Mouse (Mus musculus) urinary bladder, postnatal 10 days (tissue): ENCODE measurements around the gene Apoa5.

Experiments used
- DNase-seq: peaks from one replicate; pipeline ENCODE4 v3.0.0; 2022; ENCODE audit warnings: low spot score

The Apoa5 gene

DNA sequence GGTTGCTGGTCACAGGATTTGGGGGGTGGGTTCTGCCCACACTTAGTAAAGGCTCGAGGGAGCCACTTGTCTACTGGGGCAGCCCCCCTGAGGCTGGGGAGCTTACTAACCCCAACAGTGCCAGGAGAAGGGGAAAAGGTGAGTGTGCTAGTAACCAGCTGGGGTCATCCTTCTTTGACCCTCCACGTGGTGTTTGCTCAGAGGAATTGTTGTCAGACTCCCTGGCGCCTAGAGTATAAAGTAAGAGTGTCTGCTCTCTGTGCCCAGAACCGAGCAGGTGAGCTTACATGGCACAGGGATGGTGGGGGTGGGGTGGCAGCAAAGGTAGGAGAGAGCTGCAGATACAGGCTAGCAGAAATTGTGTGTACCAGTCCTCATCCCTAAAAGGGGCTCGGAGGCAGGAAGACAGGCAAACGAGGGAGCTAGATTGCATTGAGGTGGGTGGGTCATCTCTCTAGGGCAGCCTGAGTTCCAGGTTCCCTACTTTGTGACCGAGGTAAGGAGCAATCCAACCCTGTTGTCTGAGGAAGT lies at the start of gene Apoa5:
Gene Apoa5, plus strand, starts transcription at position 291 of the 531 bp plus-strand sequence.
- DNase-seq: no peak

DNA sequence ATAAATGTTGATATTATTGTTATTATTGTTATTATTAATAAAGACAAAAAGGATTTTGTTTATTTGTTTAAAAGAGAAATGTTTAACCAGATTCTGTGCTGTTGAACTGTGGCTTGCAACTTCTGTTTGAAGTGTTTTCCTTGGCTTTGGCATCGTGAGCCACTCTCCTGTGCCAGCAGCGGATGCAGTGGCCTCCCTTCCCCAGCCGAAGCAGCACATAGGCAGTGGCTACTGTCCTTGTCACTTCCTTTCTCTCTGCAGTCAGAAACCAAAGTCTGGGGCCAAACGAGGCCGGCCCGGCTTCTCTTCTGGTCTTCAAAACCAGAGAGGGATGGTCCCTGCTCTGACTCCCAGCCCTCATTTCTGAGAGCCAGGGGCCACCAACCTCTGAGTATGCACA lies 45.3 kb upstream of the Apoa5 start:
- no peak for DNase-seq

DNA sequence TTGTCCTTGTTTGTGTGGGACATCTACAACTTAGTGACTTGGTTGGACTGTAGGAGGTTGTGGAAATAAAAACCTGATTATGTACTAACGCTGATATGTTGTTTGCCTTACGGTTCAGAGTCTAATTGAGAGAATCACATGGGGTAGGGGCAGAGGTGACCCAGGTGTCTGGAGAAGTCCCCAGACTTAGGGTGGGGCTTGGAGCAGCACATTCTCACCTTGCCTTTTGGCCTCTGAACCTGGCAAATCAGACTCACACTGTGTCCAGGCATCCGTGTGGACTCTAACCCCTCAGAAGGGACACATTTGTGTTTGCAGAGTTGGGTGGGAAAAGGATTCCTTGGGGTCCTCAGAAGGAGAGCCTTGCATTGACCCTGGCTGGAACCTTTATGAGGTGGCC lies 44.3 kb upstream of the Apoa5 start:
- no peak for DNase-seq

DNA sequence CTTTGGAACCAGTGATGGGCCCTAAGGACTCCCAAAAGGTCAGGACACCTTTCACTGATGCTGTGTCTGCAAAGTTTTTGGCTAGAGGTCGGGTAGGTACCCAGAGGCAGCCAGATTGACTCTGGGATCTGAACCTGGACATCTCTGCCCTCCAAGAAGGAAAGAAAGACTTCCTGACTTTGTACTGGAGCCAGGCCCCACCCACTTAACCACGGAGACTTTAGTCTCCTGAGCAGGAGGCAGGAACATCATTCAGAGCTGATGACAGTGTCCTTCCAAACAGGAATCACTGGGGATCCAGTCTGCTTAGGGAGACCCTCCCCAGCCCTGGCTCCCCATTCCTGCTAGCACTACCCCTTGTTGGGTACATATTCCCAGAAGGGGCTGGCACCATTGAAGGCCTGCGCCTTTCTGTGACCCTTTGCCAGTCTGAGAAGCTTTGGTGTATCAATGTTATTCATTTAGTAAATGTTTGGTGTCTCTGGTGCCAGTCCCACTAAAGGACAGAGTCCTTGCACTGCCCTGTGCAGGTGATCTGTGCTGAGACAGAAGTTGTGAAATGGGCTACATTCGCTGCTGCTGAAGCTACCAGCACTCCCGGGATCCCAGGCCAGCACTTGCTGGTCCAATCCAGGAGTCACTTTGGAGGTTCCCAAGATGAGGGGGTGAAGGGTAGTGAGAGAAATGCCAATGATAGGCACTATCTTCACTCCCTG lies 43.3 kb upstream of the Apoa5 start:
- no peak for DNase-seq

- DNase-seq: no peak
Measured at GRCm38 (mm10) chr9:46227064-46227614, 41.3 kb upstream of the Apoa5 start.

GRCm38 (mm10) chr9:46228491-46228890 lies 39.9 kb upstream of the Apoa5 start, which contains the start of gene Apoa1:
Gene Apoa1, plus strand, starts transcription at chr9:46228580.
- no peak for DNase-seq

- DNase-seq: peak; percentile 41
Measured at GRCm38 (mm10) chr9:46229573-46230449, 38.6 kb upstream of the Apoa5 start.

DNA sequence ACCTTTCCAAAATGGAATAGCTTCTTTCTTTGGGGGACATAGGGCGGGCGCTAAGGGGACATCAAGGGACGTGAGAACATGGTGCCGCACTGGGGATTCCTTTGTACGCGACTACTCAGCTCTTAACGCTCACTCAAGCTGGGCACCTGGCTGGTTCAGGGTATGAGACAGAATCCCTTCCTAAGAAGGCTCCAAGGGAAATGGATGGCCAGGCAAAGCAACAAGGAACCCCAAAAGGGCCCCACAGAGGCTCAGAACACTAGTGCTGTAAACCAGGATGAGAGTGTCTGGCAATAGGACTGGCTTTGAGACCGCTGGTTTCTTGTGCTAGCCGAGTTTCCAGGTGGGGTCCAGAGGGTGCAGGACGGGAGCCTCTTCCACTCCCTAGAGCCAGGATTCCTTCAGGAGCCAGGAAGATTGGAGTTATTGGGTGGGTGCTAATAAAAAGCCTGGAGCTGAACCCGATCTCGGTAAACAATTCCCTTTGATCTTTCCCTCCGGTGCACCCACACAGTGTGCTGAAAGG lies 37.9 kb upstream of the Apoa5 start:
- no peak for DNase-seq

- no peak for DNase-seq
Measured at GRCm38 (mm10) chr9:46235196-46235595, 33.2 kb upstream of the Apoa5 start.

DNA sequence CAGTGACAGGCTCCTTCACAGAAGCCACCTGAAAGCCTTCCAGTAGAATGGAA lies 33.0 kb upstream of the Apoa5 start, which contains the start of gene Apoc3:
Gene Apoc3, minus strand, starts transcription at position 41 of the 53 bp plus-strand sequence.
- no peak for DNase-seq

GRCm38 (mm10) chr9:46235649-46236048 lies 32.8 kb upstream of the Apoa5 start:
- no peak for DNase-seq

DNA sequence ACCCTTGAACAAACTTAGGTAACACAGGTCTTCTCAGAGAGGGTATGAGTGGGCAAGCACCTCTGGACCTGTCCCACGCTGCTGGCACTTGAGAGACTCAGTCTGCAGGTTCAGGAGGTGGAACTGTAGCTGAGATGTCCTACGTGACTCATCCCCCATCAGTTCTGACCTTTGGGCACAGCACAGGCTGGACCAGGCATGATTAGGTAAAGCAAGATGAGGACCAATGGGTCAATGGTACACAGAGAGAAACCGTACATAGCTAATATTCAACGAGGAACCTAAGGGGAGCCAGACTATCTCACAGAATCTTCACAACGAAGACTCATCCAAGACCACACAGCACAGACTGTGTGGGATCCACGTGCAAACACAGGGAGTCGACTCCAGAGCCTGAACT lies 29.6 kb upstream of the Apoa5 start:
- DNase-seq: no peak

DNA sequence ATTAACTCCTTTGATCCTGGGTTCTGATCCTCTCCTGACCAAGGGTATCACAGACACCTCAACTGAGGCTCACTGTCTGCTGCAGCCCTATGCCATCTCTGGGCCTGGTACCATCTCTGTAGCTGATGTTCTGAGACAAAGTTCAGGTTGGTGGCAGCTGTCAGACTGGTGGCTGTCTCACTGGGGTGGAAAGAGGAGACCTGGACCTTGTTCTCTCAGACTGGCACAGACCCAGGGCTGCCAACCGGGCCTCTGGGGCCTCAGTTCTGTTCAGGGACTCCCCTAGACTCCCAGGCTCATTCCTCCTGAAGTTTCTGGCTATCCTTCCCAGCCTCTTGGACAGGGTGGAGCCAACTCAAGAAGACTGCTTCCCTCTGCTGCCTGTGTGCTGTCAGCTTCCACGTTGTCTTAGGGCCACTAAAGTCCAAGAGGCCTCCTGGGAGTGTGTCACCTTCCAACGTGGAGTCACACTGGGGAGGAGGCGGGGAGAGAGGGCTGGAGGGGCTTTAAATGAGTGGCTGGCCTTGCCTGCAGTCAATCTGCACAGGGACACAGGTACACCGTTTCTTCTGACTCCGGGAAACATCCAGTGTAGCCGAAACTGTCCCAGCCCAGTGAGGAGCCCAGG lies 27.8 kb upstream of the Apoa5 start, which contains the start of gene Apoa4:
Gene Apoa4, plus strand, starts transcription at position 171 of the 628 bp plus-strand sequence.
- DNase-seq: no peak

DNA sequence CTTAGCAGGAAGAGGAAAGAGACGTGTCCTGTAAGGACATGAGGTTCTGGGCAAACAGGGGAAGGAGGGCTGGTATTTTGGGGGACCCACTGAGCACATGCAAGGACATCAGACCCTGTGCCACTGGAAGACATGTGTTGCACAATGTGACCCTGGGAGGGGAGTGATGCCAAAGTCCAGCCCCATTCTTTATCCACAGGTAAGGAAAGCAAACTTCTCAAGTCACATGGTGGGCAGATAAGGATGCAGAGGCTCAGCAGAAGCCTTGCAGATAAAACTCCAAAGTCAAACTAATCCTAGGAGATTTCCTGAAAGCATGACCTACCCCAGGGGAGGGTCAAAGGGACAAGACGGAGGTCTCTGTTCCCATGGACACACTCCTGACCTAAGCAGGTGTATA lies 26.6 kb upstream of the Apoa5 start:
- no peak for DNase-seq

- DNase-seq: no peak
Measured at GRCm38 (mm10) chr9:46243122-46243521, 25.3 kb upstream of the Apoa5 start.

DNA sequence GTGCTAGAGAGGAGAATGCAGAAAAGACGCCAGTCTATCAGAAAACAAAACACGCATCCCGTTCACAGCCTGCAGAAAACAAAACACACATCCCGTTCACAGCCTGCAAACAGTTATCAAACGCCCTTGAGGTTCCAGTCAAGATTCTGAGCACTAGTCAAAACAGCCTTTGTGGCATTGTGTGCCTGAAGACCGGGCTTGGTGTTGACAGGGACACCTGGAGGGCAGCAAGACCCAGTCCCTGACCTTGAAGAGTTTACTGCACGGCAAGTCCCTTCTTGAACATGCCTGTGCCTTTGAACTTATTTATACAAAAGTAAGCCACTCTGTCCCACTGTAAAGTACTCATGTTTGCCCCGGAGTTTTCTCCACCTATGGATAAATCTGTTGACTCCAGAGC lies 24.8 kb upstream of the Apoa5 start:
- DNase-seq: no peak

- no peak for DNase-seq
Measured at GRCm38 (mm10) chr9:46246752-46247324, 21.6 kb upstream of the Apoa5 start.

DNA sequence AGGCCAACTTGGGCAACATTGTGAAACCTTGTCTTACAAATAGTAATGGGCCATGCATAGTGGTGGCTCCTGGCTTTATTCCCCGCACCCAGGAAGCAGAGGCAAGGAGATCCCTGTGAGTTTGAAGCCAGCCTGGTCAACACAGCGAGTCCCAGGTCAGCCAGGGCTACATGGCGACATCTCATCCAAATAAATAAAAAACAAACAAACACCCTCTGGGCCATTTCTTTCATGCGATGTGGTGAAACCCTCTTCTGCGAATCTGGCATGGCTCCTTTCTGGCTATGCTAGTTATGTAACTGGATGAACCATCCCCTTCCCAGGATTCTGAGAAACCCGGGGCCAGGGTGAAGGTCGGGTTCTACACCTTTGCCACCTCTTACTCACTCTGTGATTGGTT lies 12.3 kb upstream of the Apoa5 start:
- DNase-seq: no peak

DNA sequence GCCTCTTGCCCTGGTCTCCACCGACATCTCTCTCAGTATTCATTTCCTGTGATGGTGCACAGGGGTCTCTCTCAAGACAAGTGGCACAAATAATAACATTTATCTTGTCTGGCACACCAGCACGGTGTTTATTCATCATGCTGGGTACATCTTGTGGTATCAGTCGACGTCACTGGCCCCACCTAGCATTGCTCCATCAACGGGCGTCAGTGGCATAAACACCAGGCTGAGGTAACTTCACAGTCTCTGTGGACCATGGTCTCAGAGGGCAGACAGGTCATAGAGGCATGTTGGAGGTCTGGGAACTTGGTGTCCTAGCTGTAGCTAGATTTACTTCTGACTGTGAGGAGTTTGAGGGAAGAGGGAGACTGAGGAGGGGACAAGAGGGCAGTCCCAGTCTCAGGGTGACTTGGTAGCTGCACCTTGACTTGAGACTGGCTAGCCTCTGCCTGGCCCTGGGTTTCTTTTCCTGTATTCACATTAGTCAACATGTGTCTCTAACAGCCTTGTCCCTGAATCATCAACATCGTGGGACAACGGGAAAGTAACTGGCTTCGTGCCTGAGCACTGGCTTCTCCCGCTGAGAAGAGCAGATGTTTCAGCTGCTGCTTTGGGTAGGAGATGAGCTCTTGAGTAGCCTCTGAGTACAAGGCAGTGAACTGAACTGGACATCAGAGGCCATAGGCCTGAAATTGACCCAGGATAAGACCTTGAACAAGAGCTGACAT lies 11.6 kb upstream of the Apoa5 start:
- DNase-seq: no peak

DNA sequence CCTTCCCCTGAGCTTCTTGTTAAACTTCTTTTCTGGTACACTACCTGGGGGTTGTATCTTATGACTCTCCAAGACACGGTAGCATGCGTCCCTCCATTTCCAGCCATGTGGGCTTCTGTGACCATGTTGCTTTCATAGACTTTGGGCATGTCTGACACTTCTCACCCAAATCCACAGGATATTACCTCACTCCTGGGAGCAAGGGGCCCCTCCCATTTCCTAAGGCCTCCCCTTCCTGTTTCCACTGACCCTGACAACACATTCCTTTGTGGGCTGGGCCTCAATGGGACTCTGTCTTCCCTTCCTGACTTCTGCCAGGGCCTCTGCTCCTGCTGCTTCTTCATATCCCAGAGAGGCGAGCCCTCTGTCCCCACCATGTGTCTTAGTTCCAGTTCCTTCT lies 10.9 kb upstream of the Apoa5 start:
- no peak for DNase-seq

DNA sequence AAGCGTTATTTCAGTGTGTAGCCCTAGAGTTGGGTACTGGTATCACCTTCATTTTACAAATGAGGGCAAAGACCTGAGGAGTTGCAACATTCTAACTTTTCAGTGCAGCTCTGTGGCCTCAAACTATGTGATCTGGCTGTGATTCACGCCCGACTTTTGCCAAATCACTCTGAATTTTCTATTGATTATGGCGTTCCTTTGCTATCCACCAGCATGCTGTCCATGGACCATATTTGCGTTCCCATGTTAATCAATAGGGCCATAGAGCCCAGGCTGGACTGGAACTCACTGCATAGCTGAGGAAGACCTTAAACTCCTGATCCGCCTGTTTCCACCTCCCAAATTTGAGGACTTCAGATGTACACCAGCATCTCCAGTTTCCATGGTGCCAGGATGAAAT lies 9.3 kb upstream of the Apoa5 start:
- no peak for DNase-seq

GRCm38 (mm10) chr9:46261131-46261530 lies 7.3 kb upstream of the Apoa5 start:
- DNase-seq: no peak
